Mouse (Mus musculus): Measurements from ENCODE around the gene Nlrc4. TPM values are rescaled to one million over a fixed set of nuclear protein-coding genes. Genes with fewer than 3 reads are reported as not detected.

The Nlrc4 gene
- total and polyA plus RNA-seq, 2 experiments from 2014 or later, result 0.22 TPM; not detected in 1

DNA sequence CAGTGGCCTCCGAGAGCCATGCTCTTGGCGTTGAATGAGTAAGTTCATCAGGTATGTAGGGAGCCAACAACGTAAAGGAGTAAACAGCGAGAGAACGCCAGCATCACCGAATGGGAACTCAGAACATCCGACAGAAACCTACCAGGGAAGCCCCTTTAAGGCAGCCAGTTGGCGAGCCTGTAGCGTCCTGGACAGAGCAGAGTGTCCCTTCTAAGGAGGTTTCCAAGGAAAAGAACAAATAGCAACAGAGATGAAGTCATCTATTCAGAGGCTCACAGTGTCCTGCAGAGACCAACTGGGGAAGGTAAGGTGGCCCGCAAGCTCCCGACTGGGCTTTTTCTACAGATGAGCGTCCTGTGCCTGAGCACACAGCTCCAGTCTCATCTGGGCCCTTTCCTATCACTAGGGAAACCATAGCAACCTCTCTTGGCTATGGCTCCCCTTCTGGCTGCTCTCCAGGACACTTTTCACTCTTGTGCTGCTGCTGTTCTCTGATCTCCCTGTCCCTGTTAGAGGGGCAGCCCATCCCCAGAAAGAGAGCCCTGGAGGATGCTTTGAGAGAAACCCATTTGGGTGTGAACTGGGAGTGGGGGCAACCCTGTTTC is 34.4 kb downstream of the Nlrc4 start:
- TF ChIP-seq CTCF (IDR thresholded peaks at IDR 0.05; ENCODE audit: low read depth), result no peak; the same call in 1 of the 2 replicates
- TF ChIP-seq EP300 (IDR thresholded peaks at IDR 0.05; ENCODE audit: low read depth), result no peak
- WGBS, result 72% methylated on average over 12 of the region's 12 CpGs
- Histone ChIP-seq H3K4me1 (ENCODE audit: control insufficient read depth, insufficient read depth) (0 out of 2 replicates have a peak, but pooled peaks cover 3% of the 10 kb centered on the region), H3K4me2 (ENCODE audit: low read depth, low read length) (no peak overlapping the region), H3K9me3 (replicated peaks; ENCODE audit: control insufficient read depth, low read length) (no peaks in the 10 kb centered on the region), H3K27ac (ENCODE audit: low read depth) (no peak overlapping the region), H3K4me3 (ENCODE audit: low read depth, low read length) (no peak overlapping the region), H3K9ac (replicated peaks; ENCODE audit: low read depth, low read length) (no peak overlapping the region), H3K27me3 (ENCODE audit: control insufficient read depth, insufficient read depth, low read length) (no peaks in the 10 kb centered on the region), H3K36me3 (replicated peaks; ENCODE audit: control insufficient read depth, insufficient read depth, low read length) (peaks cover 34% of the 10 kb centered on the region)
- peak; percentile 55 for DNase-seq (ENCODE audit: low spot score)
- peak; percentile 82 for ATAC-seq (ENCODE audit: insufficient read depth, low read depth)

DNA sequence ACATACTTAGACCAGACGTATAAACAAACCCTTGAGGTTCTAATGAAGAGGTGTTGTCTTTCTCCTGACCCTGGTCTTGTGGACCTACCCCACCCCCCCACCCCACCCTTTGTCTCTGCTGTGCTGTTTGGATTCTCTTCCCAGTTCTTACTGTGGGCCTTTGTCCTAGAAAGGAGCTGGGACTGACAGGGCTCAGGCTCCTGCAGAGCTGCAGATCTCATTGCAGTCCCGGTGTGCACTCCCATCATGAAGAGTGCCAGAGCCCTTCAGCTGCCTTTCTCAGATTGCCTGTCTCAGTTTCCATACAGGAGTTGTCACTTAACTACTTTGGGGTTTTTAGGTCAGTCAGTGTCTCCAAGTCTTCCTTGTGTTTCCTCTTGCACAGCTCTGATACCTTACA is 38.3 kb downstream of the Nlrc4 start:
- H3K36me3 ChIP-seq (replicated peaks; ENCODE audit: control insufficient read depth, insufficient read depth, low read length), result peaks cover 60% of the 10 kb centered on the region
- no peak for DNase-seq (ENCODE audit: low spot score)
- H3K4me3 ChIP-seq (ENCODE audit: low read depth, low read length), result no peak overlapping the region
- 0 out of 2 replicates have a peak, but pooled peaks cover 3% of the 10 kb centered on the region for H3K4me1 ChIP-seq (ENCODE audit: control insufficient read depth, insufficient read depth)
- H3K27ac ChIP-seq (ENCODE audit: low read depth), result no peak overlapping the region
- H3K9me3 ChIP-seq (replicated peaks; ENCODE audit: control insufficient read depth, low read length), result no peaks in the 10 kb centered on the region
- TF ChIP-seq CTCF (IDR thresholded peaks at IDR 0.05; ENCODE audit: low read depth) (no peak), EP300 (IDR thresholded peaks at IDR 0.05; ENCODE audit: low read depth) (no peak)
- H3K9ac ChIP-seq (replicated peaks; ENCODE audit: low read depth, low read length), result no peak overlapping the region
- H3K4me2 ChIP-seq (ENCODE audit: low read depth, low read length), result no peak overlapping the region
- no peak for ATAC-seq (ENCODE audit: insufficient read depth, low read depth)
- 77% methylated on average over 2 of the region's 2 CpGs for WGBS
- H3K27me3 ChIP-seq (ENCODE audit: control insufficient read depth, insufficient read depth, low read length), result no peaks in the 10 kb centered on the region

DNA sequence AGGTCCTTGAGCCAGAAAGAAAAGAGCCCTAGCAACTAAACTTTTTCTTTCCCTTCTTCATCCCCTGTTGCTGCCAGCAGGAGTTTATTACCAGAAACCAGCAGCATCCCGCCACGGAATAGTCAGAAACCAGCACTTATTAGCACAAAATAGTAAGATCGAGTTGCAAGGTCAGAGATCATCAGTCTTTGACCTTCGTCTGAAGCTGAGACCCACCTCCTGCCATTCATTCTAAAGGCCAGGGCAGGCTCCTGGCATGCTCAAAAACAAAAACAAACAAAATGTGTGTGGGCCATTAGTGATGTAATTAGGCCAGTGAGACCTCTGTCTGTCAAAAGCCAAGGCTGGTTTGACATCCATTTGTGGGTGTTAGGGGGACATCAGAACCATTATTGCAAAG is 40.8 kb downstream of the Nlrc4 start:
- Histone ChIP-seq H3K9ac (replicated peaks; ENCODE audit: low read depth, low read length) (no peak overlapping the region), H3K9me3 (replicated peaks; ENCODE audit: control insufficient read depth, low read length) (no peaks in the 10 kb centered on the region), H3K4me2 (ENCODE audit: low read depth, low read length) (no peak overlapping the region), H3K27me3 (ENCODE audit: control insufficient read depth, insufficient read depth, low read length) (no peaks in the 10 kb centered on the region), H3K27ac (ENCODE audit: low read depth) (no peak overlapping the region), H3K4me3 (ENCODE audit: low read depth, low read length) (no peak overlapping the region), H3K36me3 (replicated peaks; ENCODE audit: control insufficient read depth, insufficient read depth, low read length) (peaks cover 72% of the 10 kb centered on the region), H3K4me1 (ENCODE audit: control insufficient read depth, insufficient read depth) (no peaks in the 10 kb centered on the region)
- DNase-seq (ENCODE audit: low spot score) (no peak), ATAC-seq (ENCODE audit: insufficient read depth, low read depth) (no peak)
- no peak for TF ChIP-seq CTCF (IDR thresholded peaks at IDR 0.05; ENCODE audit: low read depth)
- TF ChIP-seq EP300 (IDR thresholded peaks at IDR 0.05; ENCODE audit: low read depth), result no peak
- 82% methylated on average over 4 of the region's 4 CpGs for WGBS

DNA sequence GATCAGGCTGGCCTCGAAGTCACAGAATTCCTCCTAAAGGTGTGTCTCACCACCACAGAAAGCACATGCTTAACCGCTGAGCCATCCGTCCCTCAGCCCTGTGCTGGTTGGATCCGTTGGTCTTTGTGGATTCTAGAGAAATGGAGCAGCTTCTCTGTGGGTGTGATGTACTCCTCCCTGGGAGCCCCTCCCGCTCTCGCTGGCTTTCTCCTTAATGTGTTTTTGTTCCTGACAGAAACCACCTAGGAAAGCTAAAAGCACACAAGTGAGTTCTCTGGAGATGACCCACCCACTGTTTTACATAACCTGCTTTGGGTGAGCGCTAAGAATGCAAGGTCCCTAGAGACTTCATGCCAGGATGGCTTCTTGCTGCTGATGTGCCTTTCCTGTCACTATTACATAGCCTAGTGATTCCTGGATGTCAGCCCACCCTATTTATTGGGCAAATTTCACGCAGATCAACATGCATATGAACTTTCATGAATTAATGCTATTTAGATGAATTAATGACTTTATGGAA is 42.0 kb downstream of the Nlrc4 start:
- ATAC-seq (ENCODE audit: insufficient read depth, low read depth) (no peak), DNase-seq (ENCODE audit: low spot score) (no peak)
- H3K4me3 ChIP-seq (ENCODE audit: low read depth, low read length), result no peak overlapping the region
- H3K36me3 ChIP-seq (replicated peaks; ENCODE audit: control insufficient read depth, insufficient read depth, low read length), result peaks cover 78% of the 10 kb centered on the region
- 87% methylated on average over 8 of the region's 8 CpGs for WGBS
- H3K27ac ChIP-seq (ENCODE audit: low read depth), result no peak overlapping the region
- H3K4me2 ChIP-seq (ENCODE audit: low read depth, low read length), result no peak overlapping the region
- no peaks in the 10 kb centered on the region for H3K27me3 ChIP-seq (ENCODE audit: control insufficient read depth, insufficient read depth, low read length)
- H3K4me1 ChIP-seq (ENCODE audit: control insufficient read depth, insufficient read depth), result no peaks in the 10 kb centered on the region
- H3K9me3 ChIP-seq (replicated peaks; ENCODE audit: control insufficient read depth, low read length), result no peaks in the 10 kb centered on the region
- H3K9ac ChIP-seq (replicated peaks; ENCODE audit: low read depth, low read length), result no peak overlapping the region
- no peak for TF ChIP-seq EP300 (IDR thresholded peaks at IDR 0.05; ENCODE audit: low read depth)
- TF ChIP-seq CTCF (IDR thresholded peaks at IDR 0.05; ENCODE audit: low read depth), result no peak

DNA sequence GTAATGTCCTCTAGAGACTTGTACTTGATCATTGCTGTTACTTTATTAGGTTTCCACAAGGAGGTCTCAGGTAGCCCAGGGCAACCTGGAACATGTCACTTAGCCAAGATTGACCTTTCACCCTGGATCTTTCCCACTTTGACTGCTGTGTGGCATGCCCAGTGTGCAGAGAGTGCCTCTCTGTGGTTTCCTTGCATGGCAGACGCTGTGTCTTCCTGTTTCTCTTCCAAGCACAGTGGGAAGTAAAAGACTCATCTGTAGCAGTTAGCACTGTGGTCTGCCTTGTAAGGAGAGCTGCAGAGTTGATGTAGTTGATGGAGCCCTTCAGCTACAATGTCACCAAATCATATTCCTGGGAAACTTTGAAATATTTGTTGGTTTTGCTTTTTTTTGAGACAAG is 44.3 kb downstream of the Nlrc4 start:
- DNase-seq (ENCODE audit: low spot score) (no peak), ATAC-seq (ENCODE audit: insufficient read depth, low read depth) (no peak)
- H3K36me3 ChIP-seq (replicated peaks; ENCODE audit: control insufficient read depth, insufficient read depth, low read length), result peaks cover 84% of the 10 kb centered on the region
- 77% methylated on average over 1 of the region's 1 CpGs for WGBS
- no peak overlapping the region for H3K27ac ChIP-seq (ENCODE audit: low read depth)
- H3K27me3 ChIP-seq (ENCODE audit: control insufficient read depth, insufficient read depth, low read length), result no peaks in the 10 kb centered on the region
- no peaks in the 10 kb centered on the region for H3K9me3 ChIP-seq (replicated peaks; ENCODE audit: control insufficient read depth, low read length)
- no peak overlapping the region for H3K4me2 ChIP-seq (ENCODE audit: low read depth, low read length)
- no peak for TF ChIP-seq EP300 (IDR thresholded peaks at IDR 0.05; ENCODE audit: low read depth)
- no peak for TF ChIP-seq CTCF (IDR thresholded peaks at IDR 0.05; ENCODE audit: low read depth)
- no peaks in the 10 kb centered on the region for H3K4me1 ChIP-seq (ENCODE audit: control insufficient read depth, insufficient read depth)
- no peak overlapping the region for H3K4me3 ChIP-seq (ENCODE audit: low read depth, low read length)
- H3K9ac ChIP-seq (replicated peaks; ENCODE audit: low read depth, low read length), result no peak overlapping the region

DNA sequence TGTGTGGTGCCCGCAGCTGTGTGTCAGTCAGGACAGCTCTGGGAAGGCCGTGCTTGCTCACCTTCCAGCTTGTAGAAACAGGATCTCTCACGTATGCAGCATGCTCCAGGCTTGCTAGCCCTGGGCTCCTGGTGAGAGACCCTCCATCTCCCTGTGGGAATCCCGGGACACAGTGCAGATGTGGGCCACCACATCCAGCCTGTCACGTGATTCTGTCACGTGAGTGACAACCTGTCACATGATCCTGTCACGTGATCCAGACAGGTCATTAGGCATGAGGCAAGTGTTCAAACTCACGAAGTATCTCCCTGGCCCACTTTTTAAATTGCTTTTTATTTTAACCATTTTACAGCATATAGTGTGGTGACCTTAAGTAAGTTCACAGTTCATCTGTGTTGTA is 45.6 kb downstream of the Nlrc4 start:
- H3K4me1 ChIP-seq (ENCODE audit: control insufficient read depth, insufficient read depth), result no peaks in the 10 kb centered on the region
- peaks cover 80% of the 10 kb centered on the region for H3K36me3 ChIP-seq (replicated peaks; ENCODE audit: control insufficient read depth, insufficient read depth, low read length)
- TF ChIP-seq EP300 (IDR thresholded peaks at IDR 0.05; ENCODE audit: low read depth), result no peak
- no peak for TF ChIP-seq CTCF (IDR thresholded peaks at IDR 0.05; ENCODE audit: low read depth)
- H3K27ac ChIP-seq (ENCODE audit: low read depth), result no peak overlapping the region
- DNase-seq (ENCODE audit: low spot score), result no peak
- ATAC-seq (ENCODE audit: insufficient read depth, low read depth), result no peak
- no peak overlapping the region for H3K4me2 ChIP-seq (ENCODE audit: low read depth, low read length)
- 88% methylated on average over 8 of the region's 8 CpGs for WGBS
- no peaks in the 10 kb centered on the region for H3K9me3 ChIP-seq (replicated peaks; ENCODE audit: control insufficient read depth, low read length)
- no peak overlapping the region for H3K4me3 ChIP-seq (ENCODE audit: low read depth, low read length)
- H3K27me3 ChIP-seq (ENCODE audit: control insufficient read depth, insufficient read depth, low read length), result no peaks in the 10 kb centered on the region
- no peak overlapping the region for H3K9ac ChIP-seq (replicated peaks; ENCODE audit: low read depth, low read length)

All from heart, postnatal 0 days (tissue).